Mouse (Mus musculus) megakaryocyte, embryonic 14.5 days (primary cell): ENCODE data around the gene Setd6. TPM values are rescaled to one million over a fixed set of nuclear protein-coding genes. Genes with fewer than 3 reads are reported as not detected.

ENCODE experiments used
- H3K27me3 ChIP-seq: replicated peaks from 2 replicates; pipeline ENCODE3; 2012; ENCODE audit warnings: inconsistent platforms
- H3K36me3 ChIP-seq: replicated peaks from 2 replicates; pipeline ENCODE3; 2012; ENCODE audit warnings: low read length, inconsistent platforms, mixed read lengths
- H3K4me1 ChIP-seq: 2 replicates; pipeline ENCODE4 v1.6.1; 2012; ENCODE audit warnings: inconsistent platforms
- H3K4me3 ChIP-seq: replicated peaks from 2 replicates; pipeline ENCODE3; 2012; ENCODE audit warnings: moderate library complexity, mild to moderate bottlenecking, inconsistent platforms
- H3K9me3 ChIP-seq: 2 replicates; pipeline ENCODE4 v1.6.1; 2012; ENCODE audit warnings: inconsistent platforms
- FLI1 ChIP-seq: IDR thresholded peaks from 2 replicates; pipeline ENCODE4 v1.6.1; 2012; ENCODE audit warnings: low read length, inconsistent platforms, mixed read lengths
- GATA1 ChIP-seq: IDR thresholded peaks from 3 replicates; pipeline ENCODE4 v1.6.1; 2012; ENCODE audit warnings: mixed read lengths, low read length, inconsistent platforms, borderline replicate concordance
- polyA plus RNA-seq: library from polyadenylated mRNA; stranded (reverse); fragments of >175 nt; gene quantifications from 2 replicates; pipeline ENCODE4 v1.2.3, GENCODE M21; 2012; ENCODE audit warnings: low replicate concordance; ENCODE audit not compliant: insufficient read depth

The Setd6 gene
- polyA plus RNA-seq, 1 experiment: 2.0 TPM

DNA sequence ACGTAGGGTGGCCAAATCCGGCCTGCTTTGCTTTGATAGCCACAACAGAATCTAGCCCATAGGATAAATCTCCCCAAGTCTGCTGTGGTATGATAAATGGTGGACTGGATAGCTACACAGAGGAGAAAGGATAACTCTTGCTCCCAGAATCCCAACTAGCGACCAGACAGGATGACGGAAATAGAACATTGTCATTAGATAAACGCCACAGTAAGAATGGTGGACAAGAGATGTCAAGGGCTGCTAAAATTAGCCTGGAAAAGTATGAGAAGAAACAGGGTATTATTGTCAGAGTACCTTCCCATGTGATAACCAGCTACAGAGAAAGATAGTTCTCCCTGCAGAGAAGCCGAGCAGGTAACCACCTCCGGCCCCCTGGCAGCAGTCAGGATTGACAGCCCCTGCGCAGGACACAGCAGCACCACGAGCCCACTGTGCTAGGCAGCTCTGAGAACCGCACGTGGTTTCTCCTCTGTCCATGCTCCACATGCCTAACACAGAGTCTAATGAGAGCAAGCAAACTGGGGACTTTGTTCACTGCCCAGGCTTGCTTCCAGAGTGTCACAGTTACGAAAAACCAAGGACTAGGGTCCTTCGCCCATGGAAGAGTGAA is 24.6 kb upstream of the Setd6 start:
- H3K27me3 ChIP-seq: peaks cover 87% of the 10 kb centered on the region
- H3K4me3 ChIP-seq: no peak overlapping the region
- H3K9me3 ChIP-seq: no peaks in the 10 kb centered on the region
- H3K36me3 ChIP-seq: no peaks in the 10 kb centered on the region
- TF ChIP-seq FLI1 (no peak), GATA1 (no peak)
- peaks cover 15% of the 10 kb centered on the region for H3K4me1 ChIP-seq

DNA sequence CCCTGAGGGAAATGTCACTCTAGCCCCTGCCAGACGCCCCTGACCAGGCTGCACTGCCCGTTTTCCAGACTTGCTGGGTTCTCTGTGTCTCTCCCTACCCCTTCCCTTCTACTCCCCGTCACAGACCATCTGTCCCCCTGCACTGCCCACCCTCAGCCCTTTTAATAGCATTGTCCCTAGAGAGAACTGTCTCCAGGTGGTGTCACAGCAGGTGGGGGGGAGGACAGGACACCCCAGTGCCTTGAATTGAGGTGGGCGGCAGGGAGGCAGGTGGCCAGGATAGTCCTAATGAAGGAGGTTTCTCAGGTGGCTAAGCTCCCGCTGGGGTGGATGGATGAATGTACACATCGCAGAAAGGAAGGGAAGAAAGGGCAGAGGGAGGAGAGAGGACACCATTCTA is 21.1 kb upstream of the Setd6 start:
- TF ChIP-seq GATA1 (no peak), FLI1 (no peak)
- H3K4me3 ChIP-seq: no peak overlapping the region
- no peaks in the 10 kb centered on the region for H3K9me3 ChIP-seq
- no peaks in the 10 kb centered on the region for H3K36me3 ChIP-seq
- H3K27me3 ChIP-seq: peaks cover 80% of the 10 kb centered on the region
- H3K4me1 ChIP-seq: peaks cover 41% of the 10 kb centered on the region

DNA sequence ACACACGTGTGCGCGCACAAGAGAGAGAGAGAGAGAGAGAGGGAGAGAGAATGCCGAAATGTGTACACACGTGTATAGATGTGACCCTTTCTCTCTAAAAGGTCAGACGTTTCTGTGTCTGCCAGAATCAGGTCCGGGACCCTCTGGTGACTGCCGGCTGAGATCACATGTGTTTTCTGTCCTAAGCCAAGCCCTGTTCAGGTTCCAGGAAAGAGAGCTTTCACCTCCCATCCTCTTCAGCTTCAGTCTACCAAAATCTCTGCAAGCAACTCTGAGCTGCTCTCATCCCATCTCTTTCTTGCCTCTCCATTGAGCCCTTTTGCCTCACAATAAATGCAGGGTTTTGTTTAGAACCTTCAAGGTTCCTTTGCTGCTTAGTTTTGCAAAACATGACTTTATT is 19.0 kb upstream of the Setd6 start:
- H3K27me3 ChIP-seq: peaks cover 80% of the 10 kb centered on the region
- no peaks in the 10 kb centered on the region for H3K36me3 ChIP-seq
- H3K9me3 ChIP-seq: no peaks in the 10 kb centered on the region
- TF ChIP-seq GATA1 (no peak), FLI1 (no peak)
- peaks cover 53% of the 10 kb centered on the region for H3K4me1 ChIP-seq
- no peak overlapping the region for H3K4me3 ChIP-seq

DNA sequence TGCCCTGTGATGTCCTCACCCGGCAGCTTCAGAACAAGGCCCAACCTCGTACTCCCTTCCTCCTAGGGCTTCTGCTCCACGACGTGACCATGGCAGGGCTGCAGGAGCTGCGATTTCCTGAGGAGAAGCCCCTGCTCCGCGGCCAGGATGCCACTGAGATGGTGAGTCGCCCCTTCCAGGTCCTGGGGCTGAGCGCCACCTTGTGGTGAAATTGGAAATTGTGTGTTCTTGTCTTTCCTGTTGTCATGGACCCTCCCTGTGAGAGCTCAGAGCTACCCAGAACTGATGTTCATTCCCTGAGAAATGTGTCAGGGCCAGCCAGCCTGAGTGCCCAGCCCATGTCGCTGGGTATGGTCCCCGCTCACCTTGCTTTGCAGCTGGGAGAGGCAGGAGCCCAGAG is 18.6 kb upstream of the Setd6 start:
- peaks cover 80% of the 10 kb centered on the region for H3K27me3 ChIP-seq
- no peaks in the 10 kb centered on the region for H3K9me3 ChIP-seq
- H3K4me1 ChIP-seq: peaks cover 58% of the 10 kb centered on the region
- TF ChIP-seq GATA1: no peak
- no peak for TF ChIP-seq FLI1
- H3K36me3 ChIP-seq: no peaks in the 10 kb centered on the region
- peak overlapping the region; percentile 78 for H3K4me3 ChIP-seq

DNA sequence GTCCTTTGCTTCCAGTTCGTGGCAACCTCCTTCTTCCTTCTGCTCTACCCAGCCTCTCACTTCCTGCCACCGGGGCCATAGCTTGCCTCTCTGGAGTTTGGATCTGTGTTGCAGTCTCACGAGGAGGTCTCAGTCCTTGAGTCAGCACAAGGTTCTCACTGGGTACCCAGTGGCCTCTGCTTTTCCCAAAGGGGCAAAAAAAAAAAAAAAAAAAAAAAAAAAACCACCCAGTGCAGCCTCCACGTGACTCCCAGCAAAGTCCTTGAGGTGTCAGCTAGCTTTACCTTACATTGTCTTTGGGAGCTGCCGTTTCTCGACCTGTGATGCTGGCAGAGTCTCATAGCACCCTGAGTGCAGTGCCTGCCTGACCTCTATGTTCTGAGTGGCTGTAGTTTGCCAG is 17.5 kb upstream of the Setd6 start:
- no peaks in the 10 kb centered on the region for H3K36me3 ChIP-seq
- H3K4me1 ChIP-seq: peaks cover 68% of the 10 kb centered on the region
- TF ChIP-seq GATA1 (no peak), FLI1 (no peak)
- no peaks in the 10 kb centered on the region for H3K9me3 ChIP-seq
- H3K4me3 ChIP-seq: peak overlapping the region; percentile 74
- peaks cover 83% of the 10 kb centered on the region for H3K27me3 ChIP-seq

DNA sequence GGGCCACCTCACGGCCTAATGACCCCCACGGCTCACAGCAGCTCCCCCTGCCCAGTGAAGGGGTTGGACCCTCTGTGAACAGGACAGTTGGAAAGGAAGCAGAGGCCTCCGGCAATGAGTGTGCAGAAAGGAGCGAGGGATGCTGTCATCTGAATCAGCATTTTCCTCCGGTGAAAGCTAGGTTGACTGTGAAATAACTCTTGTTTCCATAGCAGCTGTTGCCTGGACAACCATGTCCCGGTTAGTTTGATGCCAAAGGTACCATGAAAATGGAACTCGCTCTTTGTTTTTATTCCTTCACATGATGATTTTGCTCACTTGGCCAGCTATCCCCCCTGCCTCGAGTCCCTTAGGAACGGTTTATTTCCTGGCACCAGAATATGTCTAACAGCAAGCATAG is 15.4 kb upstream of the Setd6 start:
- Histone ChIP-seq H3K4me3 (peak overlapping the region; percentile 33), H3K9me3 (no peaks in the 10 kb centered on the region), H3K27me3 (peaks cover 79% of the 10 kb centered on the region), H3K4me1 (peaks cover 81% of the 10 kb centered on the region), H3K36me3 (no peaks in the 10 kb centered on the region)
- TF ChIP-seq FLI1 (no peak), GATA1 (no peak)

DNA sequence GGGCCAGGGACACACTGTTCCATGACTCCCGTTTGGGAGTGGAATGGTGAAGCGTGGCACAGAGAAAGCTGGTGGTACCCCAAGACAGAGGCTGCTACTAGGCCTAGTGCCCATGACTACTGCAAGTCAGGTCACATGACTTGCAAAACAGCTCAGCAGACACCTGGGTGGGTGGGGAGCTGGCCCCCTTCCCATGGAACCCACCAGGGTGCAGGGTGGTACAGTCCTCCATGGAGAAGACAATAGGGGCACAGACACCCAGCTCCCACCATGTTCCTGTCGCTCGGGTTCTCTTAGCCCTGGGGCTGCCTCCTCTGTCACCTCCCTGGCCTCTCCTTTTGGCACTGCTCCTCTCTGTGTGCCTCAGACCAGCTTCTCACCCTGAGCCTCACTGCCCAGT is 13.9 kb upstream of the Setd6 start:
- H3K36me3 ChIP-seq: peaks cover 9% of the 10 kb centered on the region
- H3K27me3 ChIP-seq: peaks cover 78% of the 10 kb centered on the region
- no peak overlapping the region for H3K4me3 ChIP-seq
- peaks cover 84% of the 10 kb centered on the region for H3K4me1 ChIP-seq
- no peak for TF ChIP-seq FLI1
- no peak for TF ChIP-seq GATA1
- no peaks in the 10 kb centered on the region for H3K9me3 ChIP-seq

DNA sequence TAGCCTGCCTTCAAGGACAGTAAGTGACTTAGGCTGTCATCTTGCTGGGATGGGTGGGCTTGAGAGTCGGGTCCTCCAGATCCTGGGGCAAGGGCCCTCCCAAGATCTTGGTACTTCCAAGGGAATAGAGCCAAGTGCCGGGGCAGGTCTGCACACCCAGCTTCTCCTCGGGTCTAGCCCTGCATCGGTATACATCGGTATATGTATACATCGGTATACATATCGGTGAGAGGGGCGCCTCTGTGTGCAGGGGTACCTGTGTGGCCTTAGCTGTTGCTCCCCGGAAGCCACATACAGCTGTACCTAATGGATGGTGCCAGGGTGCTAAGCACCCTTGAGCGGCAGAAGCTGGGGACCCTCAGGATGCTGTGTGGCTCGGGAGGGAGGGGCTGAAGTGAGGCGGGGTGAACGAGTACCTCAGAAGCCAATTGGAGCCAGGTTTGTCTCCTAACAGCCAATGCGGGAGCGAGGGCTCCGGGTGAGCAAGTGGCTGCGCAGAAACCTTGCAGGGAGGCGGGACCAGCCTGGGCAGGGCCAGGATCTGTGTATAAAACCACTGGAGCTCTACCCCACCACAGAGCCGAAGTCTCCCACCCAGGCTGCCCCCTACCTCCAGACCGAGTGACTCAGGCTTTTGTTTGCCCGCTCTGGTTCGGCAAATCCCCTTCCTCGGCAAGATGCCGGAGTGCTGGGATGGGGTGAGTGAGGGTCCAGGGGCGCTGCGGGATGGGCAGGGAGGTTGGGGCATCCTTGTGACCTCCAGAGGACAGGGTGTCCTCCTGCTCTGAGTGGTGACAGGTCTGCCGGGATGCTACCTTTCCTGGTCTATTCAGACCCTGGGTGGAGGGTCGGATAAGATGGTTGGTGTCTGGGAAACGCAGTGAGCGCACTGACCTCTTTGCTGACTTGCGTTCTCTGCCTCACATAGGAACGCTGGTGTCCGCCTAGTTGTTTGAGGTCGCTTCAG is 12.9 kb upstream of the Setd6 start:
- peaks cover 77% of the 10 kb centered on the region for H3K27me3 ChIP-seq
- TF ChIP-seq GATA1 (no peak), FLI1 (no peak)
- peak overlapping the region; percentile 91 for H3K4me3 ChIP-seq
- H3K36me3 ChIP-seq: peaks cover 19% of the 10 kb centered on the region
- H3K4me1 ChIP-seq: peaks cover 75% of the 10 kb centered on the region
- no peaks in the 10 kb centered on the region for H3K9me3 ChIP-seq

DNA sequence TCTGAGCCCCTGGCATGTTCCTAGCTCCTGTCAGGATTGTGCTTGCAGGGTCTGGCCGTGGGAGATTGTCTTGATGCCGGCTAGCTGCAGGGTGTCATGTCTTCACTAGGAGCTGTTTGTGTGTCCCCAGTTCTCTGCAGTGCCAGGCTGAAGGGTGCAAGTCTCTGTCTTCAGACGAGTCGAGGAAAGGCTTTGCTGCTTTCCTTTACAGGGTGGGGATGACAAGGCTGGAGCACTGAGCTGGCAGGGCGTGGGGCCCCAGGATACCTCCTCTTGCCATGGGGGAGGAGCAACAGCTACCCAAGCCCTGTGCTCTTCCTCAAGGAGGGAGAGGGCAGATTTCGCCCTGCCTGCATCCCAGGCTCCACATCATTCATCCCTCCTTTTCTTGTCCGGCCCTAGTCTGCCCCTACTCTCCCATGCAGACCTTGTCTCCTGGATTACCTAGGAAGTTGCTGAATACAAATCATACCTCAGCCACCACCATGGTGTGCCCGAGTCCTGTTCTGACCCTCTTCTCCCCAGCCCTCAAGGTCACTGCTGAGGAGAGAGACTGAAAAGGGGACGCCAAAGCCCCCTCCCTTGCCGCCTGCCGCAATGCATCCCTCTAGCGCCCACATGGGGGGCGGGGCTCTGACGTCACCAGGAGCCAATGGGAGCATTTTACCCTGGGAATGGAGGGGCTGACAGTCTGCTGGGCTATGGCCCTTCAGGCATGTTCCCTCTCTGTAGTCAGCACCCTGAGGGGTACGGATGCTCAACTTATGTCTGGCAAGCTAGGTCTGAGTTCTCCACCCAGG is 12.0 kb upstream of the Setd6 start:
- Histone ChIP-seq H3K36me3 (peaks cover 22% of the 10 kb centered on the region), H3K4me1 (peaks cover 68% of the 10 kb centered on the region), H3K4me3 (peak overlapping the region; percentile 91), H3K9me3 (no peaks in the 10 kb centered on the region), H3K27me3 (peaks cover 78% of the 10 kb centered on the region)
- TF ChIP-seq FLI1 (no peak), GATA1 (no peak)

DNA sequence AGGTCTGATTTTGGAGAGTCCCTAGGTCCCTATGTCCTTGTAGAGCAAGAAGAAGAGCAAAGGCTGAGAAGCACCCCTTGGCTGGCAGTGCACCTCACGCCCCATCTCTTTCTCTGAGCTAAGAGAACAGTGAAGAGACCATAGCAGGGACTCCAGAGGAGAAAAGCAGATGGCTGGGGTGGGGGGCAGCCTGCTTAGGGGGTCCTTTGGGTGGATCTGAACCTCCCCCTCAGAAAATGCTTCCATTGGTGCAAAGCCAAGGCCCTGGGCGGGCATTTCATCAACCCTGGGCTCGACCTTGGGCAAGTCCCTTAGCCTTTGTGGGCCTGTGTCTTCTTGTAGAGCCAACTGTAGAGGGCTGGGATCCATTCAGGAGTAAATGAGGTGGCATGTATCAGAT is 11.1 kb upstream of the Setd6 start:
- Histone ChIP-seq H3K4me3 (no peak overlapping the region), H3K27me3 (peaks cover 77% of the 10 kb centered on the region), H3K4me1 (peaks cover 61% of the 10 kb centered on the region), H3K36me3 (peaks cover 30% of the 10 kb centered on the region), H3K9me3 (no peaks in the 10 kb centered on the region)
- TF ChIP-seq FLI1 (no peak), GATA1 (no peak)
